Mouse (Mus musculus): Measurements from ENCODE around the gene Stau1.

Gene Stau1

DNA sequence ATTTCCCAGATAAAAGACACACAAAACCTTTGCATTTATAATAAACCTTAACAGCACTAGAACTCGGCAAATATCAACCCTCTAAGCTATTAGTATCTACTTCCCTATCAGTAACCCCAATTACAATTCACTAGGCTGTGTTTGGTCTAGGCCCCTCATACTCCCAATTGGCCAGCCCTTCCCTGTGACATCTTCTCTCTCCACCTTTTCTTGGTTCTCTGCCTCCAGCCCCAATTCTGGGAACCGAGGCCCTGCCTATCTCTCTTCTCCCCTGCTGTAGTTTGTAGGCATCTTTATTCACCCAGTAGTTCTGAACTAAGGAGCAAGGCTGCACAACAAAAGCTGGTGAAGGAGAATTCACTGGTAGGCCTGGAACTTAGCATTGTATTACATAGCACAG is 72.1 kb downstream of the Stau1 start:
- DNase-seq (ENCODE audit: low read depth, low spot score) = no peak

DNA sequence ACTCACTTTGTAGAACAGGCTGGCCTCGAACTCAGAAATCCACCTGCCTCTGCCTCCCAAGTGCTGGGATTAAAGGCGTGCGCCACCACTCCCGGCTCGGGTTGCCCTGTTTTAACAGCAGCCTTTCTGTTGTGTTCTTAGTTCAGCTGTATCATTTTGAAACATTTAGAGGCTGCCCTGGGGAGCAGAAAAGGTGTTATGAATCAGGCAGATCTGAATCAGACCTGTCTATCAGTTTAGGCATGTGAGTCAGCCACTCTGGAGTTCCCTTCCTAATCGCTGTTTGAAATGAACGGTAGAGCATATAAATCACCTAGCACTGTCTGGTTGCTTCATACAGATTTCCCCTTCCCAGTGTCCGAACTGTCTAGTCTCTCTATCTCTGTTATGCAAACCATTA is 85.6 kb downstream of the Stau1 start:
- DNase-seq (ENCODE audit: low read depth, low spot score) = no peak

DNA sequence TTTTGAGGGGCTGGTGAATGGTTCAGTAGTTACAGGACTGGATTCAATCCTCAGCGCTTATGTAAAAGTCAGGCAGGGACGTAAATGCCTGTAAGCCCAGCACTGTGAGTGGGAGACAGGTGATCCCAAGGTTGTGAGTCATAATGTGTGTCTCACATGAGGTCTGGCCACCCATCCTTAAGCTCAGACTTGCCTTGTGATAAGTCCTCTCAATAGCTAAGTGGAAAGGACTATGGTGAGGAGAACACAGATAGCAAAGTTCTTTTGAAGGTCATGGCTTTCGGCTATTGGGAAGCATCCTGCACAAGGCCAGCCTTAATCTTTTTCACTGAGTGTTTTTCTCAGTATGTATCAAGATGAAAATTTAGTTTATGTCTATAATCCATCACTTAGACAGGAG is 86.4 kb downstream of the Stau1 start:
- no peak for DNase-seq (ENCODE audit: low read depth, low spot score)

- DNase-seq (ENCODE audit: low read depth, low spot score) = peak; percentile 39
Measured at GRCm38 (mm10) chr2:166906523-166907182, 89.4 kb downstream of the Stau1 start.

- DNase-seq (ENCODE audit: low read depth, low spot score) = peak; percentile 98
Measured at GRCm38 (mm10) chr2:166905711-166906522, 90.2 kb downstream of the Stau1 start, which contains the start of gene Cse1l. Gene Cse1l, plus strand, starts transcription at chr2:166906040.

- peak; percentile 71 for DNase-seq (ENCODE audit: low read depth, low spot score)
Measured at GRCm38 (mm10) chr2:166903719-166904282, 92.3 kb downstream of the Stau1 start.

DNA sequence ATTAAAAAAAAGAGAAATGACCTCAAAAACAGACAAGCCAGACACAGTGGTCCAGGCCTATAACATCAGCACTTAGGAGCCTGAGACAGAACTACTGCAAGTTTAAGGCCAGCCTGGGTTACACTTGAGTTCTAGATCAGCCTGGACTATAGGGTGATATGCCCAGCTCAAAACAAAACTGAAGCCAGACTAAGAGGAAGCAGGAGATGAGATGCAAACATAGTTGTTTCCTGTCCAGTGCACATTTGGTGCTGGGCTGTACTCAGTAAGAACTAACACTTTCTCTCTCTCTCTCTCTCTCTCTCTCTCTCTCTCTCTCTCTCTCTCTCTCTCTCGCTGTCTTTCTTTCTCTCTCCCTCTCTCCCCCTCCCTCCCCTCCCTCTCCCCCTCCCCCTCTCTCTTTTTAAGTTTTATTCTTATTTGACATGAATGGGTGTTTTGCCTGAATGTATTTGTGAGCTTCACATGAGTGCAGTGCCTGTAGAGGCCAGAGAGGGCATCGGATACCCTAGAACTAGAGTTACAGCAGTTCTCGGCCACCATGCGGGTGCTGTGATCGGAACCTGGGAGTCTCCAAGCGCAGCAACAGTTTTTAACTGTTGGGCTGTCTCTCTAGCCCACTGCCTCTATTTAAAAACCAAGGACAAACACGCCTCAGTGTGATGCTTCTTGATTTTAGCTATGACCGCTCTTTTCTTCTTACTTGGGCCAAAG is 95.2 kb downstream of the Stau1 start:
- peak; percentile 56 for DNase-seq (ENCODE audit: low read depth, low spot score)

- DNase-seq (ENCODE audit: low read depth, low spot score) = peak; percentile 53
Measured at GRCm38 (mm10) chr2:166899746-166900145, 96.4 kb downstream of the Stau1 start.

DNA sequence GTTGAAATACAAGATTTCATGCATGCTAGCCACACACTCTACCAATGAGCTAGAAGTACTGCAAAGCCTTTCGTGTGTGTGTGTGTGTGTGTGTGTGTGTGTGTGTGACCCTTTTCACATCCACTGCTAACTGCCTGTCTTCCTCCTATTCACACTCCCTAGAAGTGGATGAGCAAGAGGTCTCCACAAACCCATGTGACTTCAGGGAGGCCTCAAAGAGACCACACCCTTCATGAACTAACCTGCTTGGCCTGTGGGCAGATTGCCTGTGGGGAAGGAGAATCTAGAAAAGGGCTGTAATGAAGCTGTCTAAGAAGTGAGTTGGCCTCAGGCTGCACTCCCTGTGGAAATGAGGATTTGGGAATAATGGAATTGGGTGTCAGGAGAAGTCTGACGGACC is 96.9 kb downstream of the Stau1 start:
- DNase-seq (ENCODE audit: low read depth, low spot score) = peak; percentile 53
